Mouse (Mus musculus) C2C12 (cell line): Measurements from ENCODE around the gene Kcnk10.

Experiments
- CTCF ChIP-seq: IDR thresholded peaks from one replicate; pipeline ENCODE4 v1.5.1; 2011; ENCODE audit not compliant: control insufficient read depth, insufficient read depth, insufficient read length
- MAX ChIP-seq: IDR thresholded peaks from one replicate; pipeline ENCODE4 v1.6.1; 2011; ENCODE audit warnings: mild to moderate bottlenecking, control low read depth
- MYOG ChIP-seq: IDR thresholded peaks from one replicate; pipeline ENCODE4 v1.6.1; 2011; ENCODE audit not compliant: control insufficient read depth, insufficient read length; ENCODE audit errors: extremely low read depth
- USF1 ChIP-seq: IDR thresholded peaks from one replicate; pipeline ENCODE4 v1.6.1; 2011; ENCODE audit warnings: low read depth, mild to moderate bottlenecking, control low read depth, moderate library complexity

DNA sequence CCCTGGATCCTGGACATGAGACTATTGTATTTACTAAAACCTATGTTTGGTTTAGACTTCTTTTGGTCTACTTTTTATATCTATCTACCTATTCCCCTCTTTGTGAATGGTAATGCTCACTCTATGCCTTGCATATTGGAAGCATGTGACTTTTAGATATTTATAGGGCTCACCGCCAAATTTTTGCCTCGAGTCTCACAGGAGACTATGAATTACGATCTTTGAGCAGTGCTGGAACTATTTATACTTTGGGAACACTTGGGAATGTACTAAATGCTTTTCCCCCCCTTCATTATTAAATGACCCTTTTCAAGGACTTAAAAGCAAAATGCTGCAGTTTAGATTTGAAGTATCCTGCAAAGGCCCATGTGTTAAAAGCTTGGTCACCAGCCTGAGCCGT, 181.5 kb downstream of the Kcnk10 start:
- TF ChIP-seq CTCF (no peak), USF1 (no peak), MYOG (no peak), MAX (no peak)
